Mouse (Mus musculus) liver, postnatal 0 days (tissue): ENCODE data around the gene Cdca5.

Experiments
- CTCF ChIP-seq: sonication (generic); IDR thresholded peaks from 2 replicates; pipeline ENCODE4 v1.5.1; 2016; ENCODE audit warnings: antibody characterized with exemption, low read depth
- EP300 ChIP-seq: IDR thresholded peaks from 2 replicates; pipeline ENCODE4 v1.6.1; 2016; ENCODE audit warnings: antibody characterized with exemption, low read depth, mild to moderate bottlenecking

DNA sequence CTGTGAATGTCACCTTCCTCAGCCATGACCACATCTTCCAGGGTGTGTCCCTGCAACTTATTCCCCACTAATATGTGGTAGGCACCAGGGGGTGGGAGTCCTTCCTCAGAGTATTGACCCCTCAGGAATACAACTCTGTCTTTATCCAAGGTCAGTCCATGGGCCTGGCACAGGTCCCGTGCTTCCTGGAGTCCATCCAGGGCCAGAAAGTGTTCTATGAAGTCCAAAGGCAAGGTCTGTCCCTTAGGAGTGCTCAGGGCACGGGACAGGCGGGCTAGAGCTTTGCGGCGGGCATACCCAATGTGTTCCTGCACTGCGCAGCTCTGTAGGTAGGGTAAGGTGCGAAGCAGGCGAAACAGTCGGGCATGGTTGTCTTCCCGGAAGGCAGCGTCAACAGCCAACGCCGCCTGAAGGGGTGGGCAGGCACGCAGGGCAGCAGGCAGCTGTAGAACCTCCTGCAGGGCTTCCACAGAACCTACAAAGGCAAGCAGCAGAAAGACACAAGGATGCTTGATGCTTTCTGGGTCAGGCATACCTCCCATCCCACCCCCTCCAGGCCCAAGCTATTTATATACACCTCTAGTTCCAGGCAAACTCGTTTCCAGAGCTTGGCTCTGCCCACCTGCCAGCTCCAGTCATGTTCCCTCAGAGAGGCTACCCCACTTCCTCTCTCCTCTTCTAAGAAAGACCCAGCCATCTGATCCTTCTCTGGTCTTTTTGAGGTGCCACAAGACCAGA lies 31.5 kb downstream of the Cdca5 start:
- TF ChIP-seq CTCF (no peak), EP300 (no peak)
